Mouse (Mus musculus) intestine, postnatal 0 days (tissue): ENCODE results near the gene Fam118b. TPM values are rescaled to one million over a fixed set of nuclear protein-coding genes. Genes with fewer than 3 reads are reported as not detected.

ENCODE experiments used
- ATAC-seq: fragments of 200-750 bp; cut with Nextera tagmentation; 2 replicates; pipeline ENCODE4 v1.8.0; 2017; ENCODE audit warnings: mild to moderate bottlenecking, moderate TSS enrichment, moderate library complexity
- H3K27ac ChIP-seq: fragments of 300-500 bp; sonication (generic); 2 replicates; pipeline ENCODE4 v1.5.1; 2014; ENCODE audit warnings: mild to moderate bottlenecking, low read depth, low read length, moderate library complexity
- H3K27me3 ChIP-seq: fragments of 300-500 bp; sonication (generic); replicated peaks from 2 replicates; pipeline ENCODE4 v1.6.1; 2014; ENCODE audit warnings: low read length, mixed read lengths; ENCODE audit not compliant: control insufficient read depth, insufficient read depth
- H3K36me3 ChIP-seq: fragments of 300-500 bp; sonication (generic); 2 replicates; pipeline ENCODE4 v1.6.1; 2014; ENCODE audit warnings: mild to moderate bottlenecking, moderate library complexity; ENCODE audit not compliant: control insufficient read depth, insufficient read depth
- H3K4me1 ChIP-seq: fragments of 300-500 bp; sonication (generic); replicated peaks from 2 replicates; pipeline ENCODE4 v1.6.1; 2014; ENCODE audit warnings: antibody characterized with exemption, low read length, mixed read lengths; ENCODE audit not compliant: control insufficient read depth, insufficient read depth
- H3K4me2 ChIP-seq: fragments of 300-500 bp; sonication (generic); replicated peaks from 2 replicates; pipeline ENCODE4 v1.6.1; 2014; ENCODE audit warnings: low read depth, mild to moderate bottlenecking, moderate library complexity
- H3K4me3 ChIP-seq: fragments of 300-500 bp; sonication (generic); 2 replicates; pipeline ENCODE4 v1.5.1; 2014; ENCODE audit warnings: low read depth, low read length
- H3K9ac ChIP-seq: fragments of 300-500 bp; sonication (generic); 2 replicates; pipeline ENCODE4 v1.6.1; 2014; ENCODE audit warnings: mild to moderate bottlenecking, low read depth, low read length
- H3K9me3 ChIP-seq: fragments of 300-500 bp; sonication (generic); 2 replicates; pipeline ENCODE4 v1.6.1; 2016; ENCODE audit warnings: mixed run types; ENCODE audit not compliant: control insufficient read depth
- CTCF ChIP-seq: sonication (generic); IDR thresholded peaks from 2 replicates; pipeline ENCODE4 v1.5.1; 2016; ENCODE audit warnings: low read depth, mild to moderate bottlenecking, control low read depth, antibody characterized with exemption, moderate library complexity
- WGBS: fragments of 180-500 bp; shearing (Covaris S2); extraction: QIAGEN DNeasy Blood & Tissue Kit; methylation state at CpG from one replicate; pipeline ENCODE4 v1.1.7; 2014; 5-methylcytosine and 5-hydroxymethylcytosine counted together
- polyA plus RNA-seq: library from polyadenylated mRNA; unstranded; fragments of >200 nt; fragmentation: Nextera tagmentation; extraction: Ambion mirVana; gene quantifications from 2 replicates; pipeline ENCODE4 v1.2.1, GENCODE M21; 2015

Fam118b gene
- polyA plus RNA-seq, 1 experiment from 2014 or later = 73.5 TPM

DNA sequence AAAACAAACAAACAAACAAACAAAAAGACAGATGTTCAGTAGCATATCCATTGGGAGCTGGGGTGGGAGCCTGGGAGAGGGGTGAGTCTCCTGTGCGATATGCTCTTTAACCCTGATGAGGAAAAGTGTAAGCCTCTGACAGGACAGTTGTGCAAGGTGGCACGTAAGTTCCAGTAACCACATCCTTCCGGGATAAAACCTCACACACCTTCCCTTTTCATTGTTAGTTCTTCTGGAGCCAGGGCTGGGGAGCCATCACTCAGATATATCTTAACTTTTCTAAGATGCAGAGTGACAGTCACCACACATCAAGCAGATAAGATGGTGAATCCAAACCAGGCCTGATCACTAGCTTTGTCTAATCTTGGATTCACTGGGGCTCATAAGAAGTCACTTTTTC is 73.6 kb downstream of the Fam118b start:
- Histone ChIP-seq H3K27me3 (no peaks in the 10 kb centered on the region), H3K4me1 (no peaks in the 10 kb centered on the region), H3K4me2 (no peak overlapping the region), H3K36me3 (peaks cover 19% of the 10 kb centered on the region), H3K9me3 (no peaks in the 10 kb centered on the region), H3K4me3 (no peak overlapping the region), H3K27ac (no peak overlapping the region), H3K9ac (no peak overlapping the region)
- WGBS = 91% methylated on average over 3 of the region's 3 CpGs
- no peak for TF ChIP-seq CTCF
- no peak for ATAC-seq

GRCm38 (mm10) chr9:35192983-35193542 is 74.5 kb downstream of the Fam118b start:
- no peak overlapping the region for H3K4me3 ChIP-seq
- no peak overlapping the region for H3K4me2 ChIP-seq
- 83% methylated on average over 11 of the region's 11 CpGs for WGBS
- no peaks in the 10 kb centered on the region for H3K27me3 ChIP-seq
- H3K4me1 ChIP-seq = no peaks in the 10 kb centered on the region
- H3K27ac ChIP-seq = no peak overlapping the region
- H3K9me3 ChIP-seq = no peaks in the 10 kb centered on the region
- no peak for TF ChIP-seq CTCF
- H3K9ac ChIP-seq = no peak overlapping the region
- peaks cover 29% of the 10 kb centered on the region for H3K36me3 ChIP-seq
- ATAC-seq = no peak

DNA sequence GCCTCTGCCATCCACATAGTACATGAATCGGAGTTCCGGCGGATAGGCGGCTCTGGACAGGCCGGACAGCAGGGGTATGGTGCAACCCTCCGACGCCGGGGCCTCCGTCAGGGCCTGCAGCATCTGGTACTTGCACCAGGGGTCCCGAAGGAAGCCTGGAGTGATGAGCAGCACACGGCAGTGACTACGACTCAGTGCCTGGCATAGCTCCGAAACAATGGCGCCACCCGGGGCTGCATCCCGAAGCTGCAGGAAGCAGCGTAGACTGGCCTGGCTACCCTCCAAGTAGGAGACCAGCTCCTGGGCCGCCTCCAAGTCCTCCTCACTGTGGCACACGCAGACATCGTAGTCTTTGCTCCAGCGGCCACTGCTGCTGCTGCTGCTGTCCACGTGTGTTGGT is 78.9 kb downstream of the Fam118b start:
- H3K36me3 ChIP-seq = peaks cover 40% of the 10 kb centered on the region
- TF ChIP-seq CTCF = no peak
- H3K27ac ChIP-seq = no peak overlapping the region
- H3K9me3 ChIP-seq = no peaks in the 10 kb centered on the region
- no peak overlapping the region for H3K9ac ChIP-seq
- WGBS = 77% methylated on average over 22 of the region's 22 CpGs
- H3K4me1 ChIP-seq = no peaks in the 10 kb centered on the region
- H3K4me3 ChIP-seq = no peak overlapping the region
- ATAC-seq = 0 out of 2 replicates have a peak, but pooled peaks have one; percentile 10
- H3K4me2 ChIP-seq = no peak overlapping the region
- H3K27me3 ChIP-seq = no peaks in the 10 kb centered on the region

DNA sequence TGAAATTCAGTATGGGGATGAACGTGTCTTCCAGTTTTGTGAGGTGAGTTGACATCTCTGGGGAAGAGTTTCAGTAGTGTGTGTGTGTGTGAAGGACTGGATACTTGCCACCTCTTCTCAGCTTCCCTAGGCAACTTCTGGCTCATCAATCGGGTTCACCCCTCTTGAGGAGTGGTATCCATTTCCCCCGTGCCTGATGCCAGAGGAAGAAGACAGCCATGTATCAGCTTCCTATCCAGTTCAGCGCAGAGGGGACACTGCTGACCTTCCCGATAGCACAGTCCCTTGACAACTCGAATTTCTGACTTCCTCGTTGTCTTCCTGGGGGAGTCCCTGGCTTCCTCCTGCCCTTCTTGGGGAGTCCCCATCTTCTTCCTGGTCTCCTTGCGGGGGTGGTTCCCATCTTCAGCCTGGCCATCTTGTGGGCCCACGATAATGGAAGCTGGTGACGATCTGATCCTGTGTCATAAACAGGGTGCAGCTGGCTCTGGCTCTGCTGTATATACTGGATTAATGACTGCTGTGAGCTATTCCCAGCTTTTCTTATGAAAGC is 80.2 kb downstream of the Fam118b start:
- no peak for TF ChIP-seq CTCF
- Histone ChIP-seq H3K27me3 (no peaks in the 10 kb centered on the region), H3K27ac (no peak overlapping the region), H3K4me1 (no peaks in the 10 kb centered on the region), H3K9ac (no peak overlapping the region), H3K36me3 (peaks cover 40% of the 10 kb centered on the region), H3K4me2 (no peak overlapping the region), H3K9me3 (no peaks in the 10 kb centered on the region), H3K4me3 (no peak overlapping the region)
- WGBS = 84% methylated on average over 10 of the region's 10 CpGs
- no peak for ATAC-seq

- no peak for TF ChIP-seq CTCF
- WGBS = 55% methylated on average over 4 of the region's 4 CpGs
- Histone ChIP-seq H3K9ac (no peak overlapping the region), H3K27ac (no peak overlapping the region), H3K36me3 (peaks cover 39% of the 10 kb centered on the region), H3K4me1 (no peaks in the 10 kb centered on the region), H3K4me3 (no peak overlapping the region), H3K9me3 (no peaks in the 10 kb centered on the region), H3K27me3 (no peaks in the 10 kb centered on the region), H3K4me2 (no peak overlapping the region)
- ATAC-seq = no peak
Observed at GRCm38 (mm10) chr9:35186430-35186829, 81.2 kb downstream of the Fam118b start.

- no peak overlapping the region for H3K4me3 ChIP-seq
- 72% methylated on average over 5 of the region's 5 CpGs for WGBS
- H3K27me3 ChIP-seq = no peaks in the 10 kb centered on the region
- peaks cover 15% of the 10 kb centered on the region; the same call in 1 of the 2 replicates for H3K36me3 ChIP-seq
- ATAC-seq = no peak
- no peak overlapping the region for H3K4me2 ChIP-seq
- no peak overlapping the region for H3K27ac ChIP-seq
- TF ChIP-seq CTCF = no peak
- H3K4me1 ChIP-seq = no peaks in the 10 kb centered on the region
- no peaks in the 10 kb centered on the region for H3K9me3 ChIP-seq
- no peak overlapping the region for H3K9ac ChIP-seq
Observed at GRCm38 (mm10) chr9:35183359-35183758, 84.2 kb downstream of the Fam118b start.
